Mouse (Mus musculus) limb, embryonic 14.5 days (tissue): ENCODE results near the gene Ptpn22. TPM values are rescaled to one million over a fixed set of nuclear protein-coding genes. Genes with fewer than 3 reads are reported as not detected.

ENCODE experiments used
- ATAC-seq: fragments of 200-750 bp; cut with Nextera tagmentation; 2 replicates; pipeline ENCODE4 v1.8.0; 2017; ENCODE audit warnings: low read depth, moderate number of reproducible peaks, moderate TSS enrichment; ENCODE audit not compliant: low FRiP score
- DNase-seq: peaks from one replicate; pipeline ENCODE4 v3.0.0-alpha.2; 2015; ENCODE audit warnings: low spot score
- H3K27ac ChIP-seq: fragments of 300-500 bp; sonication (generic); replicated peaks from 2 replicates; pipeline ENCODE4 v1.5.1; 2014; ENCODE audit warnings: low read depth, mild to moderate bottlenecking, low read length, moderate library complexity, mixed read lengths
- H3K27me3 ChIP-seq: fragments of 300-500 bp; sonication (generic); 2 replicates; pipeline ENCODE4 v1.6.1; 2014; ENCODE audit warnings: low read length, mixed read lengths; ENCODE audit not compliant: control insufficient read depth, insufficient read depth
- H3K36me3 ChIP-seq: fragments of 300-500 bp; sonication (generic); 2 replicates; pipeline ENCODE4 v1.6.1; 2014; ENCODE audit warnings: mild to moderate bottlenecking, low read length, moderate library complexity, mixed read lengths; ENCODE audit not compliant: control insufficient read depth, insufficient read depth
- H3K4me1 ChIP-seq: fragments of 300-500 bp; sonication (generic); 2 replicates; pipeline ENCODE4 v1.6.1; 2014; ENCODE audit warnings: antibody characterized with exemption, low read length, mixed read lengths; ENCODE audit not compliant: control insufficient read depth, insufficient read depth
- H3K4me2 ChIP-seq: fragments of 300-500 bp; sonication (generic); replicated peaks from 2 replicates; pipeline ENCODE4 v1.6.1; 2014; ENCODE audit warnings: low read depth, mild to moderate bottlenecking, low read length, moderate library complexity; ENCODE audit not compliant: severe bottlenecking
- H3K4me3 ChIP-seq: fragments of 300-500 bp; sonication (generic); replicated peaks from 2 replicates; pipeline ENCODE4 v1.5.1; 2014; ENCODE audit warnings: low read length
- H3K9ac ChIP-seq: fragments of 300-500 bp; sonication (generic); 2 replicates; pipeline ENCODE4 v1.6.1; 2014; ENCODE audit warnings: mild to moderate bottlenecking, low read depth, low read length, moderate library complexity; ENCODE audit not compliant: severe bottlenecking
- H3K9me3 ChIP-seq: fragments of 300-500 bp; sonication (generic); 2 replicates; pipeline ENCODE4 v1.6.1; 2016; ENCODE audit warnings: low read length; ENCODE audit not compliant: control insufficient read depth
- POLR2A ChIP-seq: fragments of 200-500 bp; IDR thresholded peaks from 2 replicates; pipeline ENCODE4 v1.8.0; 2012; ENCODE audit warnings: inconsistent platforms, mild to moderate bottlenecking, moderate library complexity, borderline replicate concordance; ENCODE audit not compliant: insufficient read depth, insufficient read length; ENCODE audit errors: extremely low read depth
- WGBS: fragments of 180-500 bp; shearing (Covaris S2); extraction: QIAGEN DNeasy Blood & Tissue Kit; methylation state at CpG from one replicate; pipeline ENCODE4 v1.1.7; 2014; 5-methylcytosine and 5-hydroxymethylcytosine counted together
- polyA plus RNA-seq, 2 experiments: library from polyadenylated mRNA; depleted of rRNA in 1 of 2; stranded (reverse) in 1 of 2; unstranded in 1 of 2; fragments of >200 nt; fragmentation: Nextera tagmentation in 1 of 2; extraction: Ambion mirVana in 1 of 2; gene quantifications; 2 replicates each; pipeline versions ENCODE4 v1.2.1 to v1.2.3; 2012 to 2014

The Ptpn22 gene
- polyA plus RNA-seq, 2 experiments: 0.47 to 1.1 TPM

- H3K4me2 ChIP-seq: no peak overlapping the region
- no peak for TF ChIP-seq POLR2A
- H3K9me3 ChIP-seq: no peaks in the 10 kb centered on the region
- ATAC-seq (no peak), DNase-seq (no peak)
- H3K27ac ChIP-seq: no peak overlapping the region
- H3K27me3 ChIP-seq: no peaks in the 10 kb centered on the region
- H3K4me3 ChIP-seq: no peak overlapping the region
- H3K36me3 ChIP-seq: peaks cover 29% of the 10 kb centered on the region
- 70% methylated on average over 6 of the region's 6 CpGs for WGBS
- no peaks in the 10 kb centered on the region; the same call in 1 of the 2 replicates for H3K4me1 ChIP-seq
- no peak overlapping the region for H3K9ac ChIP-seq
Observed at GRCm38 (mm10) chr3:103927511-103927910, 67.9 kb downstream of the Ptpn22 start.

DNA sequence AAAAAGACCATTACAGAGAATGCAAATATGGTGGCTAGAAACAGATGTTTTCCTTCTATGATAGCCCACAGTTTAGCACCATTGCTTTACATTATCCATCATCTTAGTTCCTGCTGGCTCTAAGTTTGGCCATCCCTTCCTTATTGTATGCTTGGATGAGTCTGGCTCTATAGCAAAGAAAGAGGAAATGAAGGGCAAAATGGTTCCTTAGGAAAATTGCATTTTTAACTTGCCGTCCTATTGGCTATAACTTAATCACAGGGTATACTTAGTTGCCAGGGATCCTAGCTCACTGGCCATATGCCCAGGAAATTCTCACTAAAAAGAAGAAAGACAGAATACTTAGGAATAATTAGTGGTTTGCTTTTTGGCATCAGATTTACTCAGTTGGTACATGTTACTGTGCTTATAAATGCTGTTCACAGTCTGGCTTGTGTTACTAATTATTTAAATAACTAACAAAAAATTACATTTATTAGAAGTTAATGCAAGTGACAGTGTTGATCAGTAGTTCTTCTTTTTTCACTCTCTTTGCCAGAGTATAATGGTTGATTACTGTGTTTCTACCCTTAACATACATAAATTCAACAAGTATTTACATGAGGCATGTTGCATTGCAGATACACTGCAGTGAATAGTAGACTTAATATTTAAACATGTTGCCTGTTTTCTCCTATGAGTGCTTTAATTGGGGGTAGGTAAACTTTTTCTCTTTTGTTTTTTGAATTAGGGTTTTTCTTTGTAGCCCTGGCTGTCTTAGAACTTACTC lies 85.4 kb downstream of the Ptpn22 start:
- Histone ChIP-seq H3K9me3 (no peaks in the 10 kb centered on the region), H3K4me1 (no peaks in the 10 kb centered on the region), H3K9ac (no peak overlapping the region), H3K27me3 (no peaks in the 10 kb centered on the region), H3K4me2 (no peak overlapping the region), H3K27ac (no peak overlapping the region), H3K4me3 (no peak overlapping the region), H3K36me3 (no peaks in the 10 kb centered on the region; the same call in 1 of the 2 replicates)
- 76% methylated on average over 1 of the region's 1 CpGs for WGBS
- DNase-seq: peak; percentile 47
- ATAC-seq: no peak
- TF ChIP-seq POLR2A: no peak

- H3K9ac ChIP-seq: no peak overlapping the region
- DNase-seq (no peak), ATAC-seq (no peak)
- TF ChIP-seq POLR2A: no peak
- H3K4me3 ChIP-seq: no peak overlapping the region
- H3K4me1 ChIP-seq: no peaks in the 10 kb centered on the region
- WGBS: 93% methylated on average over 7 of the region's 7 CpGs
- H3K4me2 ChIP-seq: no peak overlapping the region
- H3K27ac ChIP-seq: no peak overlapping the region
- H3K9me3 ChIP-seq: no peaks in the 10 kb centered on the region
- no peaks in the 10 kb centered on the region for H3K27me3 ChIP-seq
- no peaks in the 10 kb centered on the region; the same call in 1 of the 2 replicates for H3K36me3 ChIP-seq
Observed at GRCm38 (mm10) chr3:103948666-103949065, 89.1 kb downstream of the Ptpn22 start.

DNA sequence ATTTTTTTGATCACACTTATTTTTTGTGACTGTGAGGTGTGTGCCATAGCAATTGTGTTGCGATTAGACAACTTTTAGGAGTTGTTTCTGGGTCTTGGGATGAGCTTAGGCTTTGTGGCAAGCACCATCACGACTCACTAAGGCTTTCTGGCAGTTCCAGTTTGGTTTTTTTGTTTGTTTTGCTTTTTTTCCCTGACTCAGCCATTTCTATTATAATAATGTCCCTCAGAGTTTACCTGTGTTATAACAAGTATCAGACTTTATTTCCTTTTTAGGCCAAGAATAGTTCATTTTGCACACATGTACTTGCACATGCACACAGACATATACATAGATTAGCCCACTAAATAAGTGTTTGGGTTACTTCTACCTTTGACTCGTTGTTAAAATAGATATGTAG lies 101.0 kb downstream of the Ptpn22 start:
- H3K4me2 ChIP-seq: no peak overlapping the region
- no peak overlapping the region for H3K4me3 ChIP-seq
- H3K4me1 ChIP-seq: no peaks in the 10 kb centered on the region
- ATAC-seq (no peak), DNase-seq (no peak)
- H3K9me3 ChIP-seq: no peaks in the 10 kb centered on the region
- TF ChIP-seq POLR2A: no peak
- H3K36me3 ChIP-seq: peaks cover 42% of the 10 kb centered on the region
- H3K27me3 ChIP-seq: no peaks in the 10 kb centered on the region
- no peak overlapping the region for H3K9ac ChIP-seq
- H3K27ac ChIP-seq: no peak overlapping the region
- WGBS: 88% methylated on average over 3 of the region's 3 CpGs

Other genes with a start within 250 kb of the Ptpn22 start
- gene Atg4a-ps, start 213.7 kb upstream of the Ptpn22 start, polyA plus RNA-seq (2012; rRNA removed): 0.11 and 0.14 TPM in 2 replicates
- gene Atg4a-ps, start 213.7 kb upstream of the Ptpn22 start, polyA plus RNA-seq (2014; fragmentation: Nextera tagmentation; extraction: Ambion mirVana): 0.36 TPM in 1 of 2 replicates, not detected in the other
- 52.0 and 58.1 TPM in 2 replicates for gene Olfml3, start 121.8 kb upstream of the Ptpn22 start, polyA plus RNA-seq (2012; rRNA removed)
- 82.5 and 88.0 TPM in 2 replicates for gene Olfml3, start 121.8 kb upstream of the Ptpn22 start, polyA plus RNA-seq (2014; fragmentation: Nextera tagmentation; extraction: Ambion mirVana)
- gene Gm10964, start 120.4 kb upstream of the Ptpn22 start, polyA plus RNA-seq (2012; rRNA removed): not detected in 2 replicates
- gene Gm10964, start 120.4 kb upstream of the Ptpn22 start, polyA plus RNA-seq (2014; fragmentation: Nextera tagmentation; extraction: Ambion mirVana): not detected in 2 replicates
- gene Hipk1, start 68.2 kb upstream of the Ptpn22 start, polyA plus RNA-seq (2012; rRNA removed): 27.3 and 31.8 TPM in 2 replicates
- 16.6 and 17.1 TPM in 2 replicates for gene Hipk1, start 68.2 kb upstream of the Ptpn22 start, polyA plus RNA-seq (2014; fragmentation: Nextera tagmentation; extraction: Ambion mirVana)
- gene Dclre1b, start 50.4 kb upstream of the Ptpn22 start, polyA plus RNA-seq (2012; rRNA removed): 11.4 and 15.9 TPM in 2 replicates
- 29.5 and 32.2 TPM in 2 replicates for gene Dclre1b, start 50.4 kb upstream of the Ptpn22 start, polyA plus RNA-seq (2014; fragmentation: Nextera tagmentation; extraction: Ambion mirVana)
- gene Ap4b1, start 50.3 kb upstream of the Ptpn22 start, polyA plus RNA-seq (2012; rRNA removed): 24.6 and 27.0 TPM in 2 replicates
- gene Ap4b1, start 50.3 kb upstream of the Ptpn22 start, polyA plus RNA-seq (2014; fragmentation: Nextera tagmentation; extraction: Ambion mirVana): 22.9 and 23.4 TPM in 2 replicates
- 0.39 and 0.73 TPM in 2 replicates for gene Gm43064, start 50.2 kb upstream of the Ptpn22 start, polyA plus RNA-seq (2012; rRNA removed)
- gene Gm43064, start 50.2 kb upstream of the Ptpn22 start, polyA plus RNA-seq (2014; fragmentation: Nextera tagmentation; extraction: Ambion mirVana): not detected in 2 replicates
- gene Bcl2l15, start 27.2 kb upstream of the Ptpn22 start, polyA plus RNA-seq (2012; rRNA removed): 0.68 and 1.1 TPM in 2 replicates
- gene Bcl2l15, start 27.2 kb upstream of the Ptpn22 start, polyA plus RNA-seq (2014; fragmentation: Nextera tagmentation; extraction: Ambion mirVana): 0.68 and 0.84 TPM in 2 replicates
- 11.0 and 11.4 TPM in 2 replicates for gene Rsbn1, start 54.3 kb downstream of the Ptpn22 start, polyA plus RNA-seq (2012; rRNA removed)
- 12.2 and 15.2 TPM in 2 replicates for gene Rsbn1, start 54.3 kb downstream of the Ptpn22 start, polyA plus RNA-seq (2014; fragmentation: Nextera tagmentation; extraction: Ambion mirVana)
- 22.5 and 24.5 TPM in 2 replicates for gene Phtf1, start 108.3 kb downstream of the Ptpn22 start, polyA plus RNA-seq (2012; rRNA removed)
- gene Phtf1, start 108.3 kb downstream of the Ptpn22 start, polyA plus RNA-seq (2014; fragmentation: Nextera tagmentation; extraction: Ambion mirVana): 41.1 and 48.1 TPM in 2 replicates